Mouse (Mus musculus) WW6 (cell line): ENCODE measurements around the gene Cth.
A peak's percentile ranks its signal among the peaks of the same experiment; 100 is the strongest.

Source experiments
- DNase-seq: peaks from one replicate; pipeline ENCODE4 v3.0.0-alpha.2; 2013; ENCODE audit warnings: low read depth, low spot score

Cth gene

GRCm38 (mm10) chr3:157912155-157912554 lies 12.7 kb downstream of the Cth start:
- DNase-seq, result no peak

GRCm38 (mm10) chr3:157910262-157910661 lies 14.6 kb downstream of the Cth start:
- no peak for DNase-seq

GRCm38 (mm10) chr3:157908166-157908565 lies 16.7 kb downstream of the Cth start:
- DNase-seq, result no peak

DNA sequence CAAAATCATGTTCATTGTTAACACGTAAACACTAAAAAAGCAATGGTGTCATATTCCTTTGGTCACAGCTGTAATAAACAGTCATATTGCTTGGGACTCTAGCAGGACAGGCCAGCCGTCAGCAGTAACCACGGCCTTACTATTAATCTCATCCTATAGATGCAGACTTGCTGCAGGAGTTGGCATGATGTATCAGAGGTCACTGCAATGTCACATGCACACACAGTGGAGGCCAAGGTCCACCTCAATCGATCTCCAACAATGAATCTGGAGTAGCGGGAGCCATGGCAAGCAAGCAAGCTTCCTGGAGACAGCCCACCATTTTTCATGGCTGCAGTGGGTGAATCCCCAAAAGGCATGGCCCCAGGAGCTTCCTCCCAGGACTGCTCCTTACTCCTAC lies 23.2 kb downstream of the Cth start:
- no peak for DNase-seq

- DNase-seq, result no peak
Observed at GRCm38 (mm10) chr3:157899986-157900385, 24.9 kb downstream of the Cth start.

DNA sequence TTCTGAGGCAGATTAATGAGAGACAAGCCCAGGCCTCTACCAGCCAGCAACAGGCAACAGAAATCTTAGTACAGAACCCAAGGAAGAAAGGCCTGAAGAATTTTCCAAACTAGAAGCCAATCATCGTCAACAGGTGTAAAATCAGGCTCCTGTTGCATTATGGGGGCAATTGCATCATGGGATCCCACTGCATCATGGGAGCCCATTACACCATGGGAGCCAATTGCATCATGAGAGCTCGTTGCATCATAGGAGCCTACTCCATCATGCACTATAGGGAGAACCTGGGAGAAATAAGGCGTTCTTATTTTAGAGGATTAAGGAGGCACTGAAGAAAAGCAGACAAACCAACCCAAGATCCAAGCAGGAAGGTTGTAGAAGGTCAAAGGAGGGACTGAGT lies 27.2 kb downstream of the Cth start:
- no peak for DNase-seq

- DNase-seq, result no peak
Observed at GRCm38 (mm10) chr3:157891819-157892218, 33.1 kb downstream of the Cth start.

DNA sequence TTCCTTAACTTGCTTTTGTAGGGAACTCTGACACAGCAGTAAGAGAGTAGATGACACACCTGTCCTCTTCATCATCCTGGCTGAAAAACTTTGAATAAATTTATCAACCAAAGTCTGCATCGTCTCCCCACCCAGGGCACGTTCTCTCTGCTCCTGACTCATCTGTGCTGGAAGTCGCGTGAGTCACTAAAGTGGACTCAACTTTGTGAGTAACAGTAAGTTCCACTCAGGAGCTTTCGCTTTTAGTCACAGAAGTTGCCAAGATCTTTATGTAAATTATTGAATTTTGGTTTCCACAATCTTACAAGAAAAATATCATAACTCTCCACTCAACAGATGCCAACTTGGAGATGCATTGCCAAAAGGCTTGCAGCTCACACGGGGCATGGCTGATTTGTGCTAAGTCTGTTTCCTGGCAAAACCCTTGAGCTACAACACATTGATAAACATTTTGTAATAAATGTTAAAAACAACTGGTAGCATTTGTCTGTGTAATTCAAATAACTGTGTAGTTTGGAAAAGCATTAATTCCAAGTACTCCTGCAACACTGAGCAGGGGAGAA lies 40.7 kb downstream of the Cth start:
- DNase-seq, result no peak

GRCm38 (mm10) chr3:157883085-157883484 lies 41.8 kb downstream of the Cth start:
- no peak for DNase-seq

DNA sequence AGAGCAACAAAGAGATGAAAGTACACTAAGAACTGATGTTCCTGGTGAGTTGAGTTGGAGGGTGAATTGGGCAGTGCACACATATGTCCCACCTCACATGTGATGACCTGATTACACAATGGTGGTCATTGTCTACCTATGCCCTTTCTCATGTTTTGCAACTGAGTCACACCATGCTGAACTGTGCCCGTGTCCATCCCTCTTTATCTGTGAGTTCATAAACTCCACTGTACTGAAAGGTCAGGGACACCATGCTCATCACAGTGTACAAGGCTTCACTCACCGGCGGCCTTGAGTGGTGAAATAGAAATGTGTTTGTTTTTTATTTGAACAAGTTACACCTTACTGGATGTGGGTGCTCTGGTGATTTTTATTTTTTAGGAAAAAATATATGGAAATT lies 42.9 kb downstream of the Cth start:
- no peak for DNase-seq

- no peak for DNase-seq
Observed at GRCm38 (mm10) chr3:157880983-157881382, 43.9 kb downstream of the Cth start.

DNA sequence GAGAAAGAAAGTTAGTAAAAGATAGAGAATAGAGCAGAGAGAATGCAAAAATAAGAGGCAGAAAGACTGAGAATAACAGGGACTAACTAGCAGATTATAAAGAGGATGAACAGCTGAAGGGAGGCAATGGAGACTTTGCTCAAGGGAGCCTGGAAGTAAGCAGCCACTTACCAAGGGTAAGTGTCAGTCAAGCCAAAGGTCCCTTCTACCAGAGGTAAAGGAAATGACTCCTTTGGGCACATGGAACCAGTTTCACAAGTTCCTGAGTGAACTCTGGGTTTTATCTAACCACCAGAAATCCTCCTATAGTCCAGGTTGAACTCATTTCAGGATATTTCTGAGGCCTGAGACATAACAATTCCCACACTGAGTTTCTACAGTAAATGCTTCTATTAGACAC lies 47.0 kb downstream of the Cth start:
- DNase-seq, result no peak

GRCm38 (mm10) chr3:157876439-157877156 lies 48.3 kb downstream of the Cth start:
- peak; percentile 38 for DNase-seq

DNA sequence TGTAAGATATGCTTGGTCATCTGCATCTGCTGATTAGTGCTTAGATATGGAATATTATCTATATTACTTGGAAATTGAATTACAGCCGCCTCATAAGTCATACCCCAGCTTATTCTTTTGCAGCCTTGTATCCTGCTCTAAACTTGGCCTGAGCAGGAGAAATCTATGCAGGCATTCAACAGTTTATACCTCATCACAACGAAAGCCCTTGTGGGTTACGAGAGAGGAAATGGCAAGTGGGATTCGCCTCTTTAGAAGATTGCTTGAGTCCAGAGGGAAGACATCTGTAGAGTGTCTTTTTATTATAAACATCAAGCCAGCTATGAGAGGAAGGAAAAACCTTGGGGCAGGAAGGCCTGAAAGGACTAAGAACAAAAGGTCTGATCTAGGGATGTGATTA lies 52.0 kb downstream of the Cth start:
- no peak for DNase-seq

DNA sequence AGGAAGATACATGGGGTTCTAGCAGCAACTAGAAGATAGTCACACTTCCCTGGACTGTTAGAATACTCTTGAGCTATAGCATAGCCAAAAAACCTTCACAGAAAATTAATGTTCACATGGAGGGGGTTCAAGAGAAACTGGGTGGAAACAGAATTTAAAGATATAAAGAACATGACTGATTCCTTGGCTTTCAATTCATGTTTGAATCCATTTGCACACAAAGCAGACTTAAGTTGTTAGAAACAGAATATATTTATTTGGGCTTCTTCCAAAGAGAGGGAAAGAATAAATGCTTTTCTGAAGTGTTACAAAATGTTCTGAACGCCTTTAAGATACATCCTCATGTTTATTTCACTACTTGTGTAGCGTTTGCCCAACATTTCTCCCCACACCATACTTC lies 57.0 kb downstream of the Cth start:
- no peak for DNase-seq

GRCm38 (mm10) chr3:157866251-157866650 lies 58.6 kb downstream of the Cth start:
- no peak for DNase-seq

GRCm38 (mm10) chr3:157865848-157866247 lies 59.0 kb downstream of the Cth start:
- DNase-seq, result no peak

GRCm38 (mm10) chr3:157865431-157865830 lies 59.4 kb downstream of the Cth start:
- DNase-seq, result no peak

GRCm38 (mm10) chr3:157852806-157853205 lies 72.1 kb downstream of the Cth start:
- DNase-seq, result no peak

DNA sequence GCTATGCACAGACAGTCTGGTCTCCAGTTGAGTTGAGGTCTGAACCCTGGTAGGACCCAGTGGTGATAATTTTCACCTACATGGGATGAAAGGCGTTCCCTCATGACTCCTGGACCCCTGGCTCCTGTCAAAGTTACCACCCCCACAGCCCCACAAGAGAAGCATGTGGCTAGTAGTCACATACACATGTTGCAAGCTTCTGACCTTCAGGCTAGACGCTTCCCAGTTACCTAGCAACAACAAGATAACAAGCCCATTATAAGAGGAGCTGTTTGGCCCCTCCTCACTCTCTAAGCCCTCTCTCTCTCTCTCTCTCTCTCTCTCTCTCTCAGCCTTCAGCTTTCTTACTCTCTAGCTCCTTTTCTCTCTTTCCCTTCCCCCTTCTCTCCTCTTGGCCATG lies 76.4 kb downstream of the Cth start:
- DNase-seq, result no peak

DNA sequence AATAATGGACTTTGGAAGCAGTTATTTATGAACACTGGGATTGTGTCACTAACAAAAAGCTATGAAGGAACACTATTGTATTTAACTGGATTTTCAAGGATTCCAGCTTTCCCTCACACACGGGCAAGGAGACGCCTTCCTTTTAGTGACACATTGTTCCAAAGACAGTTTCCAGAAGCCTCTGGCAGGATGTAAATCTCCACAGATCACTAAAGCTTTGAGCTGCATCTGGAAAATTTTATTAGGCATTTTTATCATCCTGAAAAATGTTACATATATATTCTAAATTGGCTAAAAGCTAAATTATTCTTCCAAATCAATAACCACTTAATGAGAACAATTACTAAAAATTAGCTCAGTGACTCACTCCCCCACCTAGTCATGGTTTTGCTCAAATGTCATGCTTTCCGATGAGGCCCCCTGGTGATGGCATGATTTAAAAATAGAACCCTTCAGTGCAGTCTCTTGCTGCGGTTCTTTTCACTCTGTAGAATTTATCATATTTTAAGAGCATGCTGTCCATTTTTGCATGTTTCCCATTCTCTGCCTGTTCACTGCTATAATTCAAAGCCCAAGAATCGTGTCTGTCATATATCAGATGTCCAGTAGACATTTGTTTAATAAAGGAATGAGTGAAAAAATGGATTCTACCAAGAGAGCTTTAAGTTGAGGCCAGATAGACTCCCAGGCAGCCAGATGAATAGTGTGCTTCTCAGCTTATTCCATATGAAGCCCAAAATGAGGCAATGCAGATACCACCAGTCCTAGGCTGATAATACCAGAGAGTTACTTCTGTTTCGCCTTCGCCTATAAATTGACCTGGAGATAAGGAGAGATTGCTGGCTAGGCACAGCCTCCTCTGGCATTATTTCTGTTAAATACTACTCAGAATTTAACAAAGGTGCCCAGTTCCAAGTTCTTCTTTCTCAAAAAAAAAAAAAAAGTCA lies 77.3 kb downstream of the Cth start:
- DNase-seq, result no peak
